Mouse (Mus musculus) E14TG2a.4 (cell line): ENCODE measurements at regions not wholly inside any gene's neighbourhood (a gene's known extent, or its start where the extent isn't known, plus 50 kb on each side); places are given as distances from the start of the nearest gene placed in this dataset.

ENCODE experiments used
- CTCF ChIP-seq: conservative IDR thresholded peaks from 2 replicates; pipeline ENCODE4 v1.5.1; 2014; ENCODE audit warnings: low read length
- NANOG ChIP-seq: IDR thresholded peaks from 2 replicates; pipeline ENCODE4 v1.6.1; 2014; ENCODE audit warnings: borderline replicate concordance, low read length, mixed read lengths
- POU5F1 ChIP-seq: IDR thresholded peaks from 2 replicates; pipeline ENCODE4 v1.6.1; 2014; ENCODE audit warnings: low read length, borderline replicate concordance

DNA sequence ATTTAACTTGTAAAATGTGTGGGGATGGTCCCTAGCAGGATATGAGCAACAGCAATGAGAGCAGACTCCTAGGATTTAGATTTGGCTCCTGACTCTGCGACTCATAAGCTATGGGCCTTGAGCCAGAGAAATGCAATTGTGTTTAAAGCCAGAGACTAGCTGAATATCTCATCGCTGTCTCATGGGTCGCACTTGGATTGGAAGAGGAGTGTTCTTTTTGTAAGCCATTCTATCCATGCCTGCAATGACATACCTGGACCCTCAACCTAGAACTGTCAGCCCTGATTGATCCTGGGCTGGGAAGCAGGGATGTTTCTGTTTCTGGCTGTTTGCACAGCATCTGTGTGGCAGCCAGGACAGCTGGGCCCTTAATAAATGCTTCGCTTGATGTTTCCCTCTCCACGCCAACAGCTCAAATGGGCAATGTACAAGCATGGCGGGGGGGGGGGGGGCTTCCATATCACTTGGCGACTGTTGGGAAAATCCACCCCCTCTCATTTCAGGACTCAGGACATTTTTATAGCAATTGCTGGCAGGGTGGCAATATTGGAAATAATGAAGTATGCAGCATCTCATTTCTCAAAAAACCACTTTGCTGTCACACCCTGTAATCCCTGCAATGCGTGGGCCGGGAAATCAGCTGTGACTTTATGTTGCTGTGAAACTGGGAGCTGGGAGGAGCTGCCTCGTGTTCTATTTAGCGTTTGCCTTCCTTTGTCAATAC lies 338.0 kb downstream of the Hs3st1 start:
- TF ChIP-seq CTCF (no peak), POU5F1 (no peak), NANOG (no peak)
